Comparison of ENCODE assay signal across 26 mouse cellular contexts in genomic region chr5:7454896-7455295, GRCm38 (mm10).
"Had no signal": no experiment of that assay in that cellular context is flagged by ENCODE, and none has a peak within 500 bp of the region (broad histone marks: within the 10 kb centered on the region; RNA-seq: fewer than 3 reads in every experiment).

No protein-coding gene starts in this region.

- H3K36me3 ChIP-seq: heart, embryonic 10.5 days; heart, embryonic 12.5 days; hindbrain, embryonic 13.5 days; hindbrain, embryonic 15.5 days; kidney, embryonic 15.5 days; limb, embryonic 10.5 days; limb, embryonic 12.5 days; liver, embryonic 13.5 days had no signal

- H3K4me3 ChIP-seq: gastrocnemius, adult 2 months; heart, embryonic 10.5 days; heart, embryonic 12.5 days; hindbrain, embryonic 13.5 days; hindbrain, embryonic 15.5 days; kidney, embryonic 15.5 days; layer of hippocampus, adult 2 months; left cerebral cortex, adult 2 months; limb, embryonic 10.5 days; limb, embryonic 12.5 days; liver, embryonic 13.5 days had no signal

- H3K4me2 ChIP-seq: heart, embryonic 12.5 days; hindbrain, embryonic 13.5 days; hindbrain, embryonic 15.5 days; kidney, embryonic 15.5 days; limb, embryonic 12.5 days; liver, embryonic 11.5 days; liver, embryonic 13.5 days had no signal

- H3K9ac ChIP-seq: heart, embryonic 12.5 days; hindbrain, embryonic 13.5 days; hindbrain, embryonic 15.5 days; kidney, embryonic 15.5 days; limb, embryonic 12.5 days; liver, embryonic 13.5 days had no signal

- H3K9me3 ChIP-seq: heart, embryonic 10.5 days; heart, embryonic 12.5 days; hindbrain, embryonic 13.5 days; hindbrain, embryonic 15.5 days; kidney, embryonic 15.5 days; limb, embryonic 10.5 days; limb, embryonic 12.5 days; liver, embryonic 13.5 days had no signal

- H3K27me3 ChIP-seq: heart, embryonic 12.5 days; hindbrain, embryonic 13.5 days; hindbrain, embryonic 15.5 days; kidney, embryonic 15.5 days; limb, embryonic 12.5 days; liver, embryonic 13.5 days had no signal

- ATAC-seq: hindbrain, postnatal 0 days; intestine, embryonic 16.5 days had no signal

- DNase-seq: gastrocnemius, adult 2 months; gastrocnemius, postnatal 10 days; gastrocnemius, postnatal 25 days; heart, adult 18-20 months; heart, postnatal 10 days; heart, postnatal 4 days; kidney, adult 11 months; kidney, adult 2 months; kidney, adult 9 months; kidney, postnatal 14 days; kidney, postnatal 4 days; liver; liver, embryonic 13.5 days had no signal

- H3K4me1 ChIP-seq: heart, embryonic 10.5 days; heart, embryonic 12.5 days; hindbrain, embryonic 13.5 days; hindbrain, embryonic 15.5 days; kidney, embryonic 15.5 days; limb, embryonic 10.5 days; limb, embryonic 12.5 days; liver, embryonic 13.5 days had no signal

- H3K27ac ChIP-seq: gastrocnemius, adult 2 months; heart, embryonic 10.5 days; hindbrain, embryonic 13.5 days; hindbrain, embryonic 15.5 days; hindbrain, postnatal 0 days; kidney, embryonic 15.5 days; kidney, postnatal 0 days; layer of hippocampus, adult 2 months; left cerebral cortex, adult 2 months; limb, embryonic 10.5 days; limb, embryonic 12.5 days; liver, embryonic 13.5 days had no signal
